Mouse (Mus musculus) E14TG2a.4 (cell line): Measurements from ENCODE around the gene Gm44511.

Experiments used
- CTCF ChIP-seq: conservative IDR thresholded peaks from 2 replicates; pipeline ENCODE4 v1.5.1; 2014; ENCODE audit warnings: low read length
- NANOG ChIP-seq: IDR thresholded peaks from 2 replicates; pipeline ENCODE4 v1.6.1; 2014; ENCODE audit warnings: borderline replicate concordance, low read length, mixed read lengths

DNA sequence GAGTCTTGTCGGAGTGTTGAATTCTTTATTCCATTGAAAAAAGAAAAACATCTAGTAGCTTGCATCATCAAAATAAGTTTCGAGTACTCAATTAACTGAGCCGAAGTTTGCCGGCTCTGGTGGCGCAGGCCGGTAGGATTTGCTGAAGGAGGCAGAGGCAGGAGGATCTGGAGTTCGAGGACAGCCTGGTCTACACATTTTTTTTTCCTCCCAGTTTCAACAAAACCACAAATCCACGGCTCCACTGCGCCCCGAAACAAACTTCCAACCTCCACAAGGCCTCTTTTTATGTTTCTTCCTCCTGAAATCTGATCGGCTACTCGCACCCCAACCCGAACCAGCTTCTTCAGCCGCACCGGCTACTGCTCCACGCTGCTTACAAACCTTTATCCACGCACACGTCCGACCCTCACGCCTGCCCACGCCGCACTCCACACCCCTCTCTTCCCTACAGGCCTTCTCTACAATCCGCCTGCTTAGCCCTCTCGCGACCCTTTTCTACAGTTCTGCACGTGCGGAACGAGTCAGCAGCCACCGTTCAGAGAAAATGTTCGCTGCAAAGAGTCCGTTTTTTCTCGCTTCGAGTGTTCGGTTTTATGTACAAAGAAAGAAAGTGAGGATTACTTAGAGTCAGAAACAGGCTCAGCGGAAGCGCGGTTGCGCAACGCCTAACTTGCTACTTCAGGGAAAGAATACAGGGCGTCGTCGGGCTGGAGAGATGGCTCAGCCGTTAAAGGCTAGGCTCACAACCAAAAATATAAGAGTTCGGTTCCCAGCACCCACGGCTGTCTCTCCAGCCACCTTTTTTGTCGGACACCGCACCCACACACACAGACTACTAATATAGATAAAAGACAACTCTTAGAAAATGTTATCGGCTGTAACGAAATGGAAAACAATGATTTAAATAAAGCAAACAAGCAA, 12.5 kb upstream of the Gm44511 start:
- no peak for TF ChIP-seq CTCF
- no peak for TF ChIP-seq NANOG
